Mouse (Mus musculus): ENCODE data around the gene Fam20c. TPM values are rescaled to one million over a fixed set of nuclear protein-coding genes. Genes with fewer than 3 reads are reported as not detected.
A peak's percentile ranks its signal among the peaks of the same experiment; 100 is the strongest.

Gene Fam20c
- polyA plus RNA-seq, 1 experiment from 2014 or later, result 44.0 TPM

DNA sequence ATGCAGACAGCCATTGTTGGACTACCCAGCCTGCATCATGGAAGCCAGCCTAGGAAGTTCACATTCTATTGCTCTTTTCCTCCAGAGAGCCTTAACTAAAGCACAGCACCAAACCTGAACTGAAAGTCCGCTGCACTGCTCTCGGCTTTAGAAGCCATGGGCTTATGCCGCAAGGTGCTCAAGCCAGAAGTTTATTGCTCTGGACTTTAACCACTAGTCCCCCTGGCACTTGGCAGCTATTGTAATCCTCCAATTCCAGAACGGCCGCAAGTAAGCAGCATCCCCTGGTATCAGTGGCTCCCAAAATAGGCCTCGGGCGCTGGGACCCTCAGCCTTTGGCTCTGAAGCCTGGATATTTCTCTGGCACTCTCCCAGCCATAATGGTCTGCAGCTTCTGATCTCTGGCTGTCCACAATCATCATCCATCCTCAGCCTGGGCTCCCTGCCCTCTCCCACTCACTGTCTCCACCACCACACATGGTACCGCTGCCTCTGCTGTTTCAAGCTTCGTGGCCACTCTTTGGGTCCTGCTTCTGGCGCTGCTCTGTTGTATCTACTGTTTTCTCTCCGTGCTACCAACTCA is 20.9 kb upstream of the Fam20c start:
- H3K36me3 ChIP-seq (ENCODE audit: control insufficient read depth, insufficient read depth, low read length), result no peaks in the 10 kb centered on the region

GRCm38 (mm10) chr5:138734018-138734417 is 20.3 kb upstream of the Fam20c start:
- no peak for ATAC-seq
- H3K4me1 ChIP-seq (ENCODE audit: control insufficient read depth, insufficient read depth, low read depth, low read length), result no peaks in the 10 kb centered on the region
- H3K4me3 ChIP-seq (ENCODE audit: low read length), result no peak overlapping the region
- H3K27me3 ChIP-seq (replicated peaks; ENCODE audit: control insufficient read depth, insufficient read depth, low read length), result no peaks in the 10 kb centered on the region
- no peaks in the 10 kb centered on the region for H3K9me3 ChIP-seq (ENCODE audit: control insufficient read depth, low read length)
- no peaks in the 10 kb centered on the region for H3K36me3 ChIP-seq (ENCODE audit: control insufficient read depth, insufficient read depth, low read length)
- H3K4me2 ChIP-seq (ENCODE audit: low read length), result no peak overlapping the region
- WGBS, result 89% methylated on average over 18 of the region's 18 CpGs
- no peak overlapping the region for H3K27ac ChIP-seq (ENCODE audit: low read depth, low read length)
- no peak overlapping the region for H3K9ac ChIP-seq (ENCODE audit: low read depth, low read length)

More for the DNA sequence above, 20.9 kb upstream of the Fam20c start:
- Histone ChIP-seq H3K4me1 (ENCODE audit: control insufficient read depth, insufficient read depth, low read depth, low read length) (no peaks in the 10 kb centered on the region), H3K27ac (ENCODE audit: low read depth, low read length) (no peak overlapping the region), H3K4me3 (ENCODE audit: low read length) (no peak overlapping the region), H3K9me3 (ENCODE audit: control insufficient read depth, low read length) (no peaks in the 10 kb centered on the region), H3K4me2 (ENCODE audit: low read length) (no peak overlapping the region), H3K9ac (ENCODE audit: low read depth, low read length) (no peak overlapping the region), H3K27me3 (replicated peaks; ENCODE audit: control insufficient read depth, insufficient read depth, low read length) (no peaks in the 10 kb centered on the region)
- ATAC-seq, result no peak
- 90% methylated on average over 11 of the region's 11 CpGs for WGBS

GRCm38 (mm10) chr5:138735201-138735757 is 19.0 kb upstream of the Fam20c start:
- 63% methylated on average over 8 of the region's 8 CpGs for WGBS
- no peak overlapping the region for H3K9ac ChIP-seq (ENCODE audit: low read depth, low read length)
- no peak for ATAC-seq

GRCm38 (mm10) chr5:138740150-138740549 is 14.2 kb upstream of the Fam20c start:
- Histone ChIP-seq H3K9ac (ENCODE audit: low read depth, low read length) (no peak overlapping the region), H3K9me3 (ENCODE audit: control insufficient read depth, low read length) (no peaks in the 10 kb centered on the region), H3K4me2 (ENCODE audit: low read length) (no peak overlapping the region), H3K27ac (ENCODE audit: low read depth, low read length) (no peak overlapping the region), H3K4me1 (ENCODE audit: control insufficient read depth, insufficient read depth, low read depth, low read length) (peaks cover 7% of the 10 kb centered on the region; the same call in 1 of the 2 replicates), H3K4me3 (ENCODE audit: low read length) (no peak overlapping the region), H3K36me3 (ENCODE audit: control insufficient read depth, insufficient read depth, low read length) (no peaks in the 10 kb centered on the region), H3K27me3 (replicated peaks; ENCODE audit: control insufficient read depth, insufficient read depth, low read length) (no peaks in the 10 kb centered on the region)
- ATAC-seq, result no peak
- 68% methylated on average over 3 of the region's 3 CpGs for WGBS

More at GRCm38 (mm10) chr5:138735201-138735757, 19.0 kb upstream of the Fam20c start:
- Histone ChIP-seq H3K4me1 (ENCODE audit: control insufficient read depth, insufficient read depth, low read depth, low read length) (no peaks in the 10 kb centered on the region), H3K36me3 (ENCODE audit: control insufficient read depth, insufficient read depth, low read length) (no peaks in the 10 kb centered on the region), H3K4me2 (ENCODE audit: low read length) (no peak overlapping the region), H3K27ac (ENCODE audit: low read depth, low read length) (no peak overlapping the region), H3K9me3 (ENCODE audit: control insufficient read depth, low read length) (no peaks in the 10 kb centered on the region), H3K4me3 (ENCODE audit: low read length) (no peak overlapping the region), H3K27me3 (replicated peaks; ENCODE audit: control insufficient read depth, insufficient read depth, low read length) (no peaks in the 10 kb centered on the region)

DNA sequence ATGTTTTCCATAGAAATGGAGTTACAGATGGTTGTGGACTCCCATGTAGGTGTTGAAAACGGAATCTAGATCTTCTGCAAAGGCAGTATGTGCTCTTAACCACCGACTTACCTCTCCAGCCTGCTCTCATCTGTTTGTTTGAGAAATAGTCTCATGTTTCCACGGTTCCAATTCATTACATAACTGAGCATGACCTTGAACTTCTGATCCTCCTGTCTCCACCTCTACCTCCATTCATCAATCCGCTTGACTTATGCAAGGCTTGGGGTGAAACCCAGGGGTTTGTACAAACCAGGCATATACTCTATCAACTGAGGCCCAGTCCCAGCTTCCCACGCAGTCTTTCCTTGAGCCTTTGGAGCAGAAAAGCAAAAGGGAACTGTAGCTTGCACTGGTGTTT is 12.8 kb upstream of the Fam20c start:
- Histone ChIP-seq H3K27ac (ENCODE audit: low read depth, low read length) (no peak overlapping the region), H3K36me3 (ENCODE audit: control insufficient read depth, insufficient read depth, low read length) (no peaks in the 10 kb centered on the region), H3K27me3 (replicated peaks; ENCODE audit: control insufficient read depth, insufficient read depth, low read length) (no peaks in the 10 kb centered on the region), H3K9me3 (ENCODE audit: control insufficient read depth, low read length) (no peaks in the 10 kb centered on the region), H3K4me1 (ENCODE audit: control insufficient read depth, insufficient read depth, low read depth, low read length) (peaks cover 7% of the 10 kb centered on the region; the same call in 1 of the 2 replicates), H3K9ac (ENCODE audit: low read depth, low read length) (no peak overlapping the region), H3K4me3 (ENCODE audit: low read length) (no peak overlapping the region), H3K4me2 (ENCODE audit: low read length) (no peak overlapping the region)
- 80% methylated on average over 5 of the region's 5 CpGs for WGBS
- no peak for ATAC-seq

- WGBS, result 67% methylated on average over 5 of the region's 5 CpGs
- Histone ChIP-seq H3K4me2 (ENCODE audit: low read length) (no peak overlapping the region), H3K36me3 (ENCODE audit: control insufficient read depth, insufficient read depth, low read length) (no peaks in the 10 kb centered on the region), H3K9me3 (ENCODE audit: control insufficient read depth, low read length) (no peaks in the 10 kb centered on the region), H3K27me3 (replicated peaks; ENCODE audit: control insufficient read depth, insufficient read depth, low read length) (no peaks in the 10 kb centered on the region), H3K27ac (ENCODE audit: low read depth, low read length) (no peak overlapping the region), H3K9ac (ENCODE audit: low read depth, low read length) (no peak overlapping the region), H3K4me1 (ENCODE audit: control insufficient read depth, insufficient read depth, low read depth, low read length) (peaks cover 7% of the 10 kb centered on the region; the same call in 1 of the 2 replicates), H3K4me3 (ENCODE audit: low read length) (no peak overlapping the region)
- ATAC-seq, result no peak
These were observed 12.0 kb upstream of the Fam20c start for GRCm38 (mm10) chr5:138742281-138742680.

- peaks cover 7% of the 10 kb centered on the region; the same call in 1 of the 2 replicates for H3K4me1 ChIP-seq (ENCODE audit: control insufficient read depth, insufficient read depth, low read depth, low read length)
- H3K36me3 ChIP-seq (ENCODE audit: control insufficient read depth, insufficient read depth, low read length), result no peaks in the 10 kb centered on the region
- no peaks in the 10 kb centered on the region for H3K9me3 ChIP-seq (ENCODE audit: control insufficient read depth, low read length)
- H3K4me2 ChIP-seq (ENCODE audit: low read length), result no peak overlapping the region
- no peak overlapping the region for H3K27ac ChIP-seq (ENCODE audit: low read depth, low read length)
- no peak overlapping the region for H3K9ac ChIP-seq (ENCODE audit: low read depth, low read length)
- H3K4me3 ChIP-seq (ENCODE audit: low read length), result no peak overlapping the region
- no peak for ATAC-seq
- 50% methylated on average over 2 of the region's 2 CpGs for WGBS
- H3K27me3 ChIP-seq (replicated peaks; ENCODE audit: control insufficient read depth, insufficient read depth, low read length), result no peaks in the 10 kb centered on the region
These were observed 10.7 kb upstream of the Fam20c start for GRCm38 (mm10) chr5:138743631-138744030.

GRCm38 (mm10) chr5:138745378-138746099 is 8.8 kb upstream of the Fam20c start:
- no peaks in the 10 kb centered on the region for H3K36me3 ChIP-seq (ENCODE audit: control insufficient read depth, insufficient read depth, low read length)
- no peak overlapping the region for H3K4me3 ChIP-seq (ENCODE audit: low read length)
- 84% methylated on average over 5 of the region's 5 CpGs for WGBS
- no peaks in the 10 kb centered on the region for H3K9me3 ChIP-seq (ENCODE audit: control insufficient read depth, low read length)
- ATAC-seq, result no peak
- no peak overlapping the region for H3K4me2 ChIP-seq (ENCODE audit: low read length)
- peaks cover 7% of the 10 kb centered on the region; the same call in 1 of the 2 replicates for H3K4me1 ChIP-seq (ENCODE audit: control insufficient read depth, insufficient read depth, low read depth, low read length)
- no peaks in the 10 kb centered on the region for H3K27me3 ChIP-seq (replicated peaks; ENCODE audit: control insufficient read depth, insufficient read depth, low read length)
- no peak overlapping the region for H3K27ac ChIP-seq (ENCODE audit: low read depth, low read length)
- H3K9ac ChIP-seq (ENCODE audit: low read depth, low read length), result no peak overlapping the region

DNA sequence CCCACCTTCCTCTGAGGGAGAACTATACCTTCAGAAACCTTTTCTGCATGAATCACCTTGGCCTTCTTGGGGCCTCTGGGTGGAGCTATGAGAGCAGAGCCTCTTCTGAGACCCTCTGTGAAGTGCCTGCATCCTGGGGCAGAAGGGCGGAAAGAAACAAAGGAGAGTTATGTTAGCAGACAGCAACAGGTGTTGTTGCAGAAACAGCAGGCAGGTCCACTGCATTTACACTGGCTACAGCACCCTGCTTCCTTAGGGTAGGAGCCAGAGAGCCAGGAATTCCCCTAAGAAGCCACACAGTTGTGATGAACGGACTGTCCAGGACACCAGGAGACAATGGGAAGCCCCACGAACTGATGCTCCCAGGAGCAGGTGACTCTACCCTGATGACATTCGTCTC is 1.0 kb upstream of the Fam20c start:
- peak overlapping the region; percentile 83 for H3K4me2 ChIP-seq (ENCODE audit: low read length)
- H3K27me3 ChIP-seq (replicated peaks; ENCODE audit: control insufficient read depth, insufficient read depth, low read length), result no peaks in the 10 kb centered on the region
- H3K9ac ChIP-seq (ENCODE audit: low read depth, low read length), result no peak overlapping the region
- no peak for ATAC-seq
- no peaks in the 10 kb centered on the region for H3K9me3 ChIP-seq (ENCODE audit: control insufficient read depth, low read length)
- 70% methylated on average over 4 of the region's 4 CpGs for WGBS
- H3K4me3 ChIP-seq (ENCODE audit: low read length), result no peak overlapping the region; the same call in 1 of the 2 replicates
- no peak overlapping the region for H3K27ac ChIP-seq (ENCODE audit: low read depth, low read length)
- H3K36me3 ChIP-seq (ENCODE audit: control insufficient read depth, insufficient read depth, low read length), result no peaks in the 10 kb centered on the region; the same call in 1 of the 2 replicates
- peaks cover 29% of the 10 kb centered on the region for H3K4me1 ChIP-seq (ENCODE audit: control insufficient read depth, insufficient read depth, low read depth, low read length)
